Mouse (Mus musculus) c-Kit-negative CD71-positive TER-119-positive erythroid progenitor cells, embryonic 14.5 days (primary cell): ENCODE measurements around the gene Arhgef2.

Experiments used
- DNase-seq: peaks from one replicate; pipeline ENCODE4 v3.0.0-alpha.2; 2013; ENCODE audit warnings: low read depth, low spot score

The Arhgef2 gene

GRCm38 (mm10) chr3:88620992-88621536 is 15.3 kb downstream of the Arhgef2 start:
- DNase-seq, result no peak

- DNase-seq, result no peak
These were observed 15.9 kb downstream of the Arhgef2 start for GRCm38 (mm10) chr3:88621537-88622112.

DNA sequence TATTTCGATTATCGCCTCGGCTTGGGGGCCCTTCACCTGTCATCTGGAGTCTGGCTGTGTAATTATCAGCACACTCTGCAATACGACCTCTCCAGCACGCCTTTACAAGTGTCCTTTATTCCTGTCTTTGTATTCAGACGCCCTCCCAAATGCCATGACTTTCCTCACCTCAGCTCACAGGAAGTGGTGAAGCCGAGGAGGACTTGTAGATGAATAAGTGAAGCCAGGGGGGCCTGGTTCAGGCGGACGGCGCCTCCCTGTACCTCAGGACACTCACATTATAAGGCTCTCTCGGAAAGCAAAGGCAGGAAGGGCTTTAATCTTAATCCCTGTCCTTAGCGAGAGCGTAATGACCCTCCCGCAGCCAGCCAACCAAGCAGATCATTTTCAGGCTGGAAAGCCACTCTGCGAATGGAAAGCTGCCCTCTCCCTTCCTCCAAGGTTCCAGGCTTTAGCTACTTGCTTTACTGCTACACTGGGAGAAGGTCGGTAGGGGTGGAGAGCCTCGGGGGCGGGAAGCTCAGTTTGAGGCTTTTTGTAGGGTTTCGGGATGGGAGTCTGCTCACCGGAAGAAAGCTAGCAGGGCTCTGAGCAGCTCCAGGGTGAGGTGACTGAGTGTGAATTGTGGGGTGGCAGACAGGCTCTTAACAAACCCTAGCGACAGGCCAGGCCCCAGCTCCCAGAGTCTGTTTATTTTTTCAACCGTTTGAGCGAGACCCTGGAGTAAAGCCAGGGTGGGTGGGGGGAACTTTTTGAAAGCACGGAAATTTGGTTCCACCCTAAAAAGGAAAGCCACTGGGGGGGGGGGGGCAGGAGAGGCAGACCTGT is 16.6 kb downstream of the Arhgef2 start:
- no peak for DNase-seq

DNA sequence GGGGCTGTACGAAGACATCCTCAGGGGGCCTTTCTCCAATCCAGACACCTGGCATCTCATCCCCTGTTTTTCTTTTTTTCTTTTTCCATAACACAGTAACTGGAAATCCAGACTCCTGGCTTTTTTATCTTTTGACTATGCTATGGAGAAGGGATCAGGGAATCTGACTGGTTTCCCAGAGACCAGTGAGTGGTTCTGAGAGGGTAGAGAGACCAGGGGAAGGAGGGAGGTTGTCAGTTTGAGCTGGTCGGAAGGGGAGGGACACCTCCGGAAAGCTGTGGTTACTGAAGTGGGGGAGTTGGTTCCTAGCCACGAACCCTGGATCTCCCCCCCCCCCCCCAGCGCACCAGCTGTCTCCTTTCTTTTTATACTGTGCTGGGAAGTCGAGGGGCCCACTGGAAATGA is 17.2 kb downstream of the Arhgef2 start:
- DNase-seq, result no peak

- no peak for DNase-seq
These were observed 17.8 kb downstream of the Arhgef2 start for GRCm38 (mm10) chr3:88623346-88624135.

DNA sequence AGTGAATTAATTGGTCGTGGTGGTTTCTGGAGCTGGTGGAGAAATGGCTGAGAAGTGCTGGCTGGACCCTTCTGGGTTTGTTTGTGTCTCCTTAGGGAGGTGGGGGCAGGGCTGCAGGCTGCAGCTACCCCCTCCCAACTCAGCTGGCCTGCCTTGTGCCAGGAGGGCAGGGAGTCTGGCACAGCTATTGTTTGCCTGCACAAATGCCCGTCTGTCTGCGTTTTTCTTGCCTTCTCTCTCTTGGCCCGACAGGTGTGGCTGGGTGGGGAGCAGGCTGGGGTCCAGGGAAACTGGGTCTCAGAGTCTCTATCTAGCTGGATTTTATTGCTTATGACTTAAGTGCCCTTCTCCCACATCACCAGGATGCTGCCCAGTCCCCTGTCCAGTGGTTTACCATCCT is 18.6 kb downstream of the Arhgef2 start:
- DNase-seq, result no peak

DNA sequence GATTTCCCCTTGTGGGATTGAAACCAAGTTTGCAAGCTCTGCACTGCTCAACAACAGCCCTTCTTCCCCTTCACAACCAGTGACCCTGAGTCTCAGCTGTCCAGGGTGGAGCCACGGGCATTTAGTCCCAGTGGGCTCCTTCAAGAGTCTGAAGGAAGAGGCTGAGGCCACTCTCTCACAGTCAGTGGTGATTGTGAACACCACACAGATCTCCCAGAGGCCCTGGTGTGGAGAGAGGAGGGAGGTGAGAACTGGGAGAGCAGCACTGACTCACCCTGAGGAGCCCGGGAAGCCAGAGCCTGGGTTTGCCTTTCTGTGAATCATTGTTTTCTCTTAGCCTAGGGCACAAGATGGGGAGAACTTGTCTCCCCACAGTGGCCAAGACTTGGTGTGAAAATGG is 19.2 kb downstream of the Arhgef2 start:
- DNase-seq, result no peak

DNA sequence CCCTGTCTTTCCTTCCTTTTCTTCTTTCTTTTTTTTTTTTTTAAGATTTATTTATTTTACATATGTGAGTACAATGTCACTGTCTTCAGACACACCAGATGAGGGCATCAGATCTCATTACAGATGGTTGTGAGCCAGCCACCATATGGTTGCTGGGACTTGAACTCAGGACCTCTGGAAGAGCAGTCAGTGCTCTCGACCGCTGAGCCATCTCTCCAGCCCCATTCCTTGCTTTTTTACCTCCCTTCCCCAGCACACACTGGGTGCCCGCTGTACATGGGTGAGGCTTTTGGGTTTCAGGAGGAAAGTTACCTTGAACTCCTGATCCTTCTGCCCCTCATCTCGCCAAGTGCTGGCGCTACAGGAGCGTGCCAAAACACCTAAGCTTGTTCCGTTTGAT is 19.8 kb downstream of the Arhgef2 start:
- no peak for DNase-seq

- DNase-seq, result no peak
These were observed 20.6 kb downstream of the Arhgef2 start for GRCm38 (mm10) chr3:88626316-88626715.

GRCm38 (mm10) chr3:88627114-88627513 is 21.3 kb downstream of the Arhgef2 start:
- no peak for DNase-seq

- no peak for DNase-seq
These were observed 21.8 kb downstream of the Arhgef2 start for GRCm38 (mm10) chr3:88627535-88627934.

DNA sequence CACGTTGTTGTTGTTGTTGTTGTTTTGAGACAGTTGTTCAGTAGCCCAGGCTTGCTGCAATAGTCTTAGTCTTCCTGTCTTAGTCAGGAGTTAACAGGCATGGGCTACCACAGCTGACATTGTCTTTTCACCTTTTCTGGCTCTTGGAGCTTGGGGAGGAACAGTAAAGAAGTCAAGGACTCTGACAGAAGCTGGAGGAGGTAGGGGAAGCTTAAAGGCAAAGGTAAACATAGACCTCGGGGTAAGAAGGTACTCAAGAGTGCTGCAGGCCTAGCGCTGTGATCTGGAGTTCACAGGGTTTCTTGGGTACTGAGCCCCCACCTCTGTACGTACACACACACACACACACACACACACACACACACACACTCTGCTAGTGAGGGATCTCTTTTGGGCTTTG is 23.0 kb downstream of the Arhgef2 start:
- no peak for DNase-seq

GRCm38 (mm10) chr3:88629244-88629643 is 23.5 kb downstream of the Arhgef2 start:
- no peak for DNase-seq

- no peak for DNase-seq
These were observed 24.3 kb downstream of the Arhgef2 start for GRCm38 (mm10) chr3:88630018-88630417.

- DNase-seq, result no peak
These were observed 25.1 kb downstream of the Arhgef2 start for GRCm38 (mm10) chr3:88630849-88631341.

DNA sequence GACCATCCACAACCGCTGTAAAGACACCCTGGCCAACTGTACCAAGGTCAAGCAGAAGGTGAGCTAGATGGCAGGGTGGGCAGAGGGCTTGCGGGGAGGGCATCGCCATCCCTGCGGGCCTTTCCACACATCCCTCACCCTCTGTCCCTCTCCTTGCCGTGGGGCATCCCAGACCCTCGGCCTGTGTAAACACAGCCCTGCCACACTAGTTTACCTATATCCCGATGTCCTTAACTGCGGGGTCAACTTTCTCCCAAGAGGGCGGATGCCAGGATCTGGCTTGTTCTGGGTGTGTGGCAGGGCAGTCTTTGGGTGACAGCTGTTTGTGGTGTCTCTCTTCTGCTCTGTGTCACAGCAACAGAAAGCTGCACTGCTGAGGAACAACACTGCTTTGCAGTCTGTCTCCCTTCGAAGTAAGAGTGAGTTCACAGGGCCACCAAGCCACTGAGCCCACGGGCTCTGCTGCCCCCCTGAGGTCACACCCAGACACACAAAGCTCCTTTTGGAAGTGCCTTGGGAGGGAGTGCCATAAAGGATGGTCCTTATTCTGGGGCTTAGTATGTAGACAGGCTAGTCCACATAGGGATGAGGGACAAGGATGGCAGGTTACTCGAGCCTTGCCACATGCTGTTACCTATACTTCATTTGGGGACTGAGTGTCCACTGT is 26.3 kb downstream of the Arhgef2 start:
- DNase-seq, result no peak

DNA sequence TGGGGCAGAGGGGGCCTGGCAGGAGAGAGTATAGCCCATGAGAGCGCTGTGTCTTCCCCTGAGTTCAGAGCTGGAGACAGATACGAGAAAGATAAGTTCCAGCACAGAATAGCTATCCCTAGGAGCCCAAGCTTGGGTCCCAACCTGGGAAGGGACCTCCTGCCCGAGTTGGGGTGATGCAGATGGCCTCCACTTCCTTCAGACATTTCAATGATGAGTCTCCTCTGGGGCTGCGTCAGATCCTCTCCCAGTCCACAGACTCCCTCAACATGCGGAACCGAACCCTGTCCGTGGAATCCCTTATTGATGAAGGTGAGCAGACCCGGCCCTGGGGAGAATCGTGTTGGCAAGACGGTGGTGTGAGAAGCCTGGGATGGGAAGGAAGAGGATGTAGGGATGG is 27.3 kb downstream of the Arhgef2 start:
- no peak for DNase-seq

GRCm38 (mm10) chr3:88635506-88636275 is 29.9 kb downstream of the Arhgef2 start:
- DNase-seq, result no peak

DNA sequence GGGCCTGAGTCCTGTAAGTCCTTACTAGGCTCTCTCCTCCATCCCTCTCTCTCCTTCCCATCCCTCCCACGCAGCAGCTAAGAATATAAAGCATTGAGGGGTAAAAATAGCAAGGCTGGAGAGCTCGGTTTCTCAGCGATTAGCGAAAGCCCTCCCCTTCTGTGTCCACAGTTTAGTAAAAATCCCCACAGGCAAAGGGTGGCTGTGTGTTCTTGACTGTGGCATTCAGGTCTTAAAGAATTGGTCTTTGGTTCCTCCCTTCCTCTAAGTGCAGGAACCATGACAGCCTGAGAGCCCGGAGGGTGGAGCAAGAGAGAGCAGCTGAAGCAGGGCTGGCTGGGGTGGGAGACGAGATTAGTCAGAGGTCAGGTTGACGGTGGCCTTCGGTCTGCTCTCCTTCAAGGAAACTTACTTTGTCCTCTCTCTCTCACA is 30.8 kb downstream of the Arhgef2 start:
- DNase-seq, result no peak

DNA sequence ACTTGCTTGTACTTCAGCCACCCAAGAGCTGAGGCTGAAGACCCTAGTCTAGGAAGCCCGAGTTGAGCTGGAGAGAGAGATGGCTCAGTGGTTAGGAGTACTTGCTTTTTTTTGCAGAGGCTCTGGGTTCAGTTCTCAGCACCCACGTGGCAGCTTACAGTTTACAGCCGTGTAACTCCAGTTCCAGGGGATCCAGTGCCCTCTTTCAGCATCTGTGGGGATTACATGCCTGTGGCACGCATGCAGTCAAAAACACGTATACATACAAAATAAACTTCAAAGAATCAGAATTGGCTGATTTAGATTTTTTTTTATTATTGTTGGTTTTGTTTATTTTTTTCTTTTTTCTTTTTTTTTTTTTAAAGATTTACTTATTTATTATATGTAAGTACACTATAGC is 31.4 kb downstream of the Arhgef2 start:
- DNase-seq, result no peak

DNA sequence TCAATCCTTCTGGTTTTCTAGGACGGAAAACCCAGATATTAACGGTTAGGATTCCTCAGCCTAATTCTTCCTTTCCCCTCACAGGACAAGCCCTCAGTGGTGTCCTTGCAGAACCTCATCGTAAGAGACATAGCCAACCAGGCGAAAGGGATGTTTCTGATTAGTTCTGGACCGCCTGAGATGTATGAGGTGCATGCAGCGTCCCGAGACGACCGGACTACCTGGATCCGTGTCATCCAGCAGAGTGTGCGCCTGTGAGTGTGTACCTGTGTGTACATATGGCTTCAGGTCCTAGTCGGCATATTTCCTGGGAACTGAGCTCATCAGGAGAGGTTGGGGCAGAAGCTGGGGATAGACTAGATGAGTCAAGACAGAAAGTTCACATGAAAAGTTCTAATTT is 33.5 kb downstream of the Arhgef2 start:
- no peak for DNase-seq
